Mouse (Mus musculus) intestine, embryonic 15.5 days (tissue): Measurements from ENCODE around the gene Trim60. TPM values are rescaled to one million over a fixed set of nuclear protein-coding genes. Genes with fewer than 3 reads are reported as not detected.

ENCODE experiments used
- ATAC-seq: fragments of 200-750 bp; cut with Nextera tagmentation; 2 replicates; pipeline ENCODE4 v1.8.0; 2017; ENCODE audit warnings: moderate TSS enrichment, moderate library complexity
- H3K27ac ChIP-seq: fragments of 300-500 bp; sonication (generic); 2 replicates; pipeline ENCODE4 v1.5.1; 2015; ENCODE audit warnings: mild to moderate bottlenecking, inconsistent platforms
- H3K27me3 ChIP-seq: fragments of 300-500 bp; sonication (generic); replicated peaks from 2 replicates; pipeline ENCODE4 v1.6.1; 2015; ENCODE audit warnings: inconsistent platforms
- H3K36me3 ChIP-seq: fragments of 300-500 bp; sonication (generic); 2 replicates; pipeline ENCODE4 v1.6.1; 2015; ENCODE audit warnings: inconsistent platforms
- H3K4me1 ChIP-seq: fragments of 300-500 bp; sonication (generic); replicated peaks from 2 replicates; pipeline ENCODE4 v1.6.1; 2015; ENCODE audit warnings: inconsistent platforms
- H3K4me2 ChIP-seq: fragments of 300-500 bp; sonication (generic); replicated peaks from 2 replicates; pipeline ENCODE4 v1.6.1; 2015; ENCODE audit warnings: mild to moderate bottlenecking, inconsistent platforms
- H3K4me3 ChIP-seq: fragments of 300-500 bp; sonication (generic); replicated peaks from 2 replicates; pipeline ENCODE4 v1.5.1; 2015; ENCODE audit warnings: inconsistent platforms
- H3K9ac ChIP-seq: fragments of 300-500 bp; sonication (generic); 2 replicates; pipeline ENCODE4 v1.6.1; 2015; ENCODE audit warnings: inconsistent platforms
- H3K9me3 ChIP-seq: fragments of 300-500 bp; sonication (generic); 2 replicates; pipeline ENCODE4 v1.6.1; 2016; ENCODE audit warnings: inconsistent platforms
- WGBS: fragments of 180-500 bp; shearing (Covaris S2); methylation state at CpG from one replicate; pipeline ENCODE4 v1.1.7; 2015; 5-methylcytosine and 5-hydroxymethylcytosine counted together
- polyA plus RNA-seq: library from polyadenylated mRNA; unstranded; fragments of >200 nt; fragmentation: Nextera tagmentation; extraction: Ambion mirVana; gene quantifications from 2 replicates; pipeline ENCODE4 v1.2.1, GENCODE M21; 2015

The Trim60 gene
- polyA plus RNA-seq, result not detected in 2 replicates

DNA sequence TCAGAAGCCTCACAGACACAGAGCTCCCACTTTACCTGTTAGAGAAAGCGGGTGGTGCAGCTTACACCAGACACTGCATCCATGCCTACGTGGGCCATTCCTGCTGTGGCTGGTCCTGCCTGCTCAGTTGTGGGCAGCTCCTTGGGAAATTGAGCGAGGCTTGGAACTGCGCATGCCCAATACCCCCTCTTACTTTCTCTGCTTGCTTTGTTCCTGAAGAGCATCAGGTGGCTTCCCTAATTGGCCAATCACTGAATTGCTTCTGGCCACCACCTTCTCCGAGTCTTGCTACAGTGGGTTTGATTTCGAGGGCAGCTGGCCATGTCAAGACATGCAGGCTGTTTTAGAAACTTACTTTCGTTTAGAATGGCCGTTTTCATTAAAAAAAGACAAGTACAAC is at the start of gene Trim60, which contains the start of gene Trim61:
Gene Trim60 (minus strand): TSS at position 162 of the 400 bp plus-strand sequence.
Gene Trim61 (minus strand): TSS at position 101 of the 400 bp plus-strand sequence.
- Histone ChIP-seq H3K4me1 (no peaks in the 10 kb centered on the region), H3K9ac (no peak within 1 kb of the TSS), H3K4me3 (no peak within 1 kb of the TSS), H3K9me3 (no peaks in the 10 kb centered on the region), H3K4me2 (no peak within 1 kb of the TSS), H3K27ac (no peak within 1 kb of the TSS), H3K36me3 (no peaks in the 10 kb centered on the region), H3K27me3 (no peaks in the 10 kb centered on the region)
- WGBS, result 89% methylated on average over 8 of the region's 8 CpGs
- no peak for ATAC-seq

DNA sequence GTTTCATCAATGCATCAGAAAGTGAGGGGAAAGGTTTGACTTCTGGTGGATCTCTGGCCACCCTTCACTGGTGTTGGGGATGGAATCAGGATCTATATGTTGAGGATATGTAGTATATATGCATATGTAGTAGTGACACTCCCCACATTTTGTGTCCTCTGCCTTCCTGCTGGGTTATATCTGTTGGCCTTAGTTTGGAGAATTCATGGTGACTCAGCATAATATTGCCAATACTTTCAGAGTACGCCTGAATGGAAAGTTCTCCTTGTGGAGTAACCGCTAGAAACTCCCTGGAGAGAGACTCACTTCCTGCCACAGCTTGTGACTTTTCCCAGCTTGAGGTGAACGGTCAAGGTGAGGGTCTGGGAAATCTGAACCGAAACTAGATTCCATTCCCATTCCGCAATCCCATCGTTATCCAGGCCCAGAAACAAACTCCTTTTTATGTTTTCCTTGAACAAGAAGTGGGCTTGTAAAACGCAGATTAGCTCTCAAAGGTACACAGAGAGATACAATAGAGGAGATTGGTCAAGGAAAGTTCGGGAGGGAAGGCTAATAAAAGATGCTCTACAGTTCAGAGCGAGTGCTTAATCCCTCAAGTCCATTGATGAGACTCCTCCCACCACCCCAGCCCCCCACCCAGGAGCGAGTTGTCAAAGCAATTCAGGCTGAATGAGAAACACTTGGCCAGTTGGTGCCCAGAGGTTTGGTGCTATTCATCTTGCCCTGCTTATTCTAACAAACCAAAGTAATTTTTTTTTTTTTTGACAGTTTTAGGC is 49.5 kb upstream of the Trim60 start:
- ATAC-seq, result no peak
- Histone ChIP-seq H3K36me3 (no peaks in the 10 kb centered on the region), H3K4me1 (no peaks in the 10 kb centered on the region), H3K9me3 (no peaks in the 10 kb centered on the region), H3K27me3 (no peaks in the 10 kb centered on the region), H3K4me2 (no peak overlapping the region), H3K9ac (no peak overlapping the region), H3K27ac (no peak overlapping the region), H3K4me3 (no peak overlapping the region)
- 46% methylated on average over 10 of the region's 10 CpGs for WGBS

DNA sequence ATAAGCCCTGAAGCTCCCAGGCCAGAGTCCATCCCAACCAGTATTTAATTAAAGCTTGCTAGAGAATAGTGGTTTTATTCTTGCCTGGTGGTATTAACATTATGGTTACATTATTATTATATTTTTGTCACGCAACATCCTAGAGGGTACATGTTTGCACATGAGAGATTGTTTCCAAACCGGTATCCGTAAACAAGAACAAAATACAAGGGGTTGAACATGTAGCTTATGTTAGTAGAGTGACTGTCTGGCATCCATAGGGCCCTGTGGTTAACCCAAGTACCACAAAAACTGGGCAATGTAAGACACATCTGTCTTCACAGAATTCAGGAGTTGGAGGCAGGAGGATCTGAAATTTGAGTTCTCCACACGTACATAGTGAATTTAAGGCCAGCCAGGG is 48.6 kb upstream of the Trim60 start:
- WGBS, result 90% methylated on average over 4 of the region's 4 CpGs

DNA sequence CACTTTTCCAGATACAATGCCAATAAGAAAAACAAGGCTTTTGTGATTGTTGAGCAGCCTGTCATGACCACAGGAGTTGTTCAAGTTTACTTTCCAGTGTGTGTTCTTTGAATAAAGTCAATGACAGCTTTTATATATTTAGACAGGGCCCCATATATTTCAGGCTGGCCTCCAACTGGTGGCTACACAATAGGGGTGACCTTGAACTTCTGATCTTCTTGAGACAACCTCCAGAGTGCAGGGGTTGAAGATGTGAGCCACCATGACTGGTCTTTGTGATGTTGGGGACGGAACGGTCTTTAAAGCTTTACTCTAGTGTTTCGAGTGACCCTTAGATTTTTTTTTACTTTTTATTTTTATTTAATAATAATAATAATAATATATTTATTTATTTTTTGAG is 47.2 kb upstream of the Trim60 start:
- Histone ChIP-seq H3K4me1 (no peaks in the 10 kb centered on the region), H3K9me3 (no peaks in the 10 kb centered on the region), H3K4me3 (no peak overlapping the region), H3K9ac (no peak overlapping the region), H3K27me3 (no peaks in the 10 kb centered on the region), H3K36me3 (no peaks in the 10 kb centered on the region), H3K27ac (no peak overlapping the region), H3K4me2 (no peak overlapping the region)
- ATAC-seq, result no peak
- WGBS, result 98% methylated on average over 3 of the region's 3 CpGs

More for the DNA sequence above, 48.6 kb upstream of the Trim60 start:
- Histone ChIP-seq H3K9me3 (no peaks in the 10 kb centered on the region), H3K9ac (no peak overlapping the region), H3K36me3 (no peaks in the 10 kb centered on the region), H3K4me3 (no peak overlapping the region), H3K4me2 (no peak overlapping the region), H3K27me3 (no peaks in the 10 kb centered on the region), H3K4me1 (no peaks in the 10 kb centered on the region), H3K27ac (no peak overlapping the region)
- no peak for ATAC-seq

DNA sequence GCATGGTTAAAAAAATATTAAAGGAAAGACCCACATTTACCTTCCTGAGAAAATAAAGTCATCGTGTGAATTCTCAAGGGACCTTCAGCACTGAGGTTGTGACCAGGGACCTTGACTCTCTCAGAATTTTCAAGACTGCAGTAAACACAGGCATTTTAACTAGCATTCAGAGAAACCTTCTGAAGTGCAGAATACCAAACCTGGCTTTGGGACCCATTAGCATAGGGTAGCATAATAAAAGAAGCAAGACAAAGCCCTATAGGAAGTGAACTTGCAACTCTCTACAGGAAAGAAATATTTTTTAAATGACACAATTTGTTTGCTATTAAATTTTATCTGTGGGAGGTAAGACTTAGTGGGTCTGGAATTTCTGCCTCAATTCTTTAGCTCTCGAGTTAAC is 45.7 kb upstream of the Trim60 start:
- Histone ChIP-seq H3K9me3 (no peaks in the 10 kb centered on the region), H3K4me2 (no peak overlapping the region), H3K4me3 (no peak overlapping the region), H3K4me1 (no peaks in the 10 kb centered on the region), H3K27me3 (no peaks in the 10 kb centered on the region), H3K27ac (no peak overlapping the region), H3K9ac (no peak overlapping the region), H3K36me3 (no peaks in the 10 kb centered on the region)
- 54% methylated on average over 2 of the region's 2 CpGs for WGBS
- no peak for ATAC-seq

DNA sequence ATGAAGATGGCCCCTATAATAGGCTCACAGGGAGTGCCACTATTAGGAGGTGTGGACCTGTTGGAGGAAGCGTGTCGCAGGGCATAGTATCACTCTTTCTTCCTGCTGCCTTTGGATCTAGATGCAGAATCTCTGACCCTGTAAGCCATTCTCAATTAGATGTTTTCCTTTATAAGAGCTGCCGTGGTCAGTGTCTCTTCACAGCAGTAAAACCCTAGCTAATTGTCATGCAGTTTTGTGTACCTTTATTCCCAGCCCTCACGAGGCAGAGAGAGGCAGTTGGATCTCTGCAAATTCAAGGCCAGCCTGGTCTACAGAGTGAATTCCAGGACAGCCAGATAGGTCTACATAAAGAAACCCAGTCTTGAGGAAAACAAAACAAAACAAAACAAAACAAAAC is 43.8 kb upstream of the Trim60 start:
- H3K9me3 ChIP-seq, result no peaks in the 10 kb centered on the region
- H3K4me3 ChIP-seq, result no peak overlapping the region
- WGBS, result 79% methylated on average over 4 of the region's 4 CpGs
- H3K27me3 ChIP-seq, result no peaks in the 10 kb centered on the region
- no peak overlapping the region for H3K27ac ChIP-seq
- H3K36me3 ChIP-seq, result no peaks in the 10 kb centered on the region
- no peaks in the 10 kb centered on the region for H3K4me1 ChIP-seq
- ATAC-seq, result no peak
- H3K9ac ChIP-seq, result no peak overlapping the region
- no peak overlapping the region for H3K4me2 ChIP-seq

DNA sequence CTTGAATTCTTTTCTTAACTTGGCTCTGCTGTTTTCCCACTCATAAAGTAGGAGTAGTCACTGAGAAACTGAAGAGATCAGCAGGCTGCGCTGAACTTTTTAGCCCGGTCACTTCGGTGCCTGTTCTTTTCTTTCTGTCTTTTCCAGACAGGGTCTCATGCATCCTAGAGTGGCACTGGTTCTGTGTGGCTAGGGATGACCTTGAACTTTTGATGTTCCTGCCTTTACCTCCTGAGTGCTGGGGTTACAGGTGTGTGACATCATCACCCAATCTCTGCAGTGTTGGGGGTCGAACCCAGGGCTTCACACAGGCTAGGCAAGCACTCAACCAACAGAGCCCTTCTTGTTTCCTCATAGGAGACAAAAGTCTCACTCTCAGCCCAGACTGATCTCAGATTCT is 38.3 kb upstream of the Trim60 start:
- Histone ChIP-seq H3K36me3 (no peaks in the 10 kb centered on the region), H3K9me3 (no peaks in the 10 kb centered on the region), H3K4me3 (no peak overlapping the region), H3K27me3 (no peaks in the 10 kb centered on the region), H3K4me2 (no peak overlapping the region), H3K9ac (no peak overlapping the region), H3K4me1 (peaks cover 3% of the 10 kb centered on the region; the same call in 1 of the 2 replicates), H3K27ac (no peak overlapping the region)
- 97% methylated on average over 4 of the region's 4 CpGs for WGBS
- ATAC-seq, result no peak

DNA sequence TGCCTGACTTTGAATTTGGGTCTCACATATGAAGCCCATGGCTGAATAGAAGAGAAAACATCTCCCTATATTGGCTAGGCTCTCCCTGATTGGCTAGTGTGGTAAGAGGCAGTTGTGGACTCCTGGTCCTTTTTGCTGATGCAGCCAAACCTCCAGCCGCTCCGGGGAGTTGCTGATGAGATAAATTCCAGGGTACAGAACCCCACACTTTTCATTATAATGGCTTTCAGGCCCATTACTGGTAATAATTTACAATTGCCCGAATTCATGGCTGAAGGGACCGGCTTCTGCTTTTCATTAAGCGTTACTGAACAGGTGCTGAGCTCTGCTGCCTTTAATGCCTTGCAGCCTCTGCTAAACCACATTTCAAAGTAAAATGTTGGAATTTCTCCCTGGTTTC is 35.6 kb upstream of the Trim60 start:
- H3K9ac ChIP-seq, result no peak overlapping the region
- H3K4me3 ChIP-seq, result no peak overlapping the region
- no peaks in the 10 kb centered on the region for H3K27me3 ChIP-seq
- H3K27ac ChIP-seq, result no peak overlapping the region
- H3K4me2 ChIP-seq, result no peak overlapping the region
- no peak for ATAC-seq
- peaks cover 3% of the 10 kb centered on the region; the same call in 1 of the 2 replicates for H3K4me1 ChIP-seq
- no peaks in the 10 kb centered on the region for H3K36me3 ChIP-seq
- H3K9me3 ChIP-seq, result no peaks in the 10 kb centered on the region
- 40% methylated on average over 5 of the region's 5 CpGs for WGBS

DNA sequence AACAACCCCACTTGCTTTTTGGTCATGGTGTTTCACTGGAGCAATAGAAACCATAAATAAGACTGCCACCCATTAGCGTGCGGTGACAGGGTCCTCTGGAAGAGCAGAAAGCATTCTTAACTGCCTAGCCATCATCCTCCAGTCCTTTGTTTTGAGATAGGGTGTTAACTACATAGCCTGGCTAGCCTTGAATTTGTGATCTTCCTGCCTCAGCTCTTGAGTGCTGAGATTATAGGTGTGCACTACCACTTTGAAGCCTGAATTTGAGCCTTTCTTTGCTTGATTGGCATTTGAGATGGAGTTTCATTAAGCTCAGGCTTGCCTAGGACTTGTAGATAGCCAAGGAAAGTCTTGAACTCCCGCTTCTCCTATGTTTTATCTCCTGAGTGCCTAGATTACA is 35.2 kb upstream of the Trim60 start:
- Histone ChIP-seq H3K4me3 (no peak overlapping the region), H3K27me3 (no peaks in the 10 kb centered on the region), H3K4me2 (no peak overlapping the region), H3K9ac (no peak overlapping the region), H3K27ac (no peak overlapping the region), H3K9me3 (no peaks in the 10 kb centered on the region), H3K4me1 (peaks cover 3% of the 10 kb centered on the region; the same call in 1 of the 2 replicates), H3K36me3 (no peaks in the 10 kb centered on the region)
- ATAC-seq, result no peak
- WGBS, result 85% methylated on average over 3 of the region's 3 CpGs

DNA sequence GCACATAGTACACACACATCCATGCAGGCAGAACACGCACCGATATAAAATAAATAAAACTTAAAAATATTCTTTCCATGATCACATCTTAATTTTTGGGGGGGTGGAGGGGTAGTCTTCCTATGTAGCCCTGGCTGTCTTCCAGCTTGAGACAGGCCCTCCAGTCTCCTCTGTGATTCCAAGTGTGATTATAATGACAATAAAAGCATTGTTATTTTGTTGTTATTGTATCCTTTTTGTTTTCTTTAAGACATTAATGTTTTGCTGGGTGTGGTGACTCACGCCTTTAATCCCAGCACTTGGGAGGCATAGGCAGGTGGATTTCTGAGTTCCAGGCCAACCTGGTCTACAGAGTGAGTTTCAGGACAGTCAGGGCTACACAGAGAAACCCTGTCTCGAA is 29.4 kb upstream of the Trim60 start:
- no peak for ATAC-seq
- no peak overlapping the region for H3K4me3 ChIP-seq
- WGBS, result 79% methylated on average over 4 of the region's 4 CpGs
- no peak overlapping the region for H3K27ac ChIP-seq
- H3K4me2 ChIP-seq, result no peak overlapping the region
- 0 out of 2 replicates have a peak, but pooled peaks cover 3% of the 10 kb centered on the region for H3K4me1 ChIP-seq
- no peaks in the 10 kb centered on the region for H3K27me3 ChIP-seq
- H3K9ac ChIP-seq, result no peak overlapping the region
- no peaks in the 10 kb centered on the region for H3K36me3 ChIP-seq
- no peaks in the 10 kb centered on the region for H3K9me3 ChIP-seq

DNA sequence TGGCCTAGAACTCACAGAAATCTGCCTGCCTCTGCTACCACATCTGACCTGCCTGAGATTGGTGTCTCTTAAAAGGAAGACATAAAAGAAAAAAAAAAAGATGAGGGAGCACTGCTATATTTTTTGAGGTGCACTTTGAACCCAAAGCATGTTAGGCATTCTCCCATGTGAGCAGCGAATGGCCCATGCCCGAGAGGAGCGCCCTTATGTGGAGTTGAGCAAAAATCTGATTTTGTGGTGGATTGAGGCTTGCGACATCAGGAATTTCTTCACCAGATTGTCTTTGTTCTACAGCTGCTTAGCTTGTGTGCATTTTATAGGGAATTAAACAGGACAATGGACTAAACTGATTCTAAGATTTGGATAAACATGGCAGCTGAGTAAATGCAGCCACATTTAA is 28.8 kb upstream of the Trim60 start:
- ATAC-seq, result no peak
- WGBS, result 91% methylated on average over 4 of the region's 4 CpGs
- H3K4me3 ChIP-seq, result no peak overlapping the region

DNA sequence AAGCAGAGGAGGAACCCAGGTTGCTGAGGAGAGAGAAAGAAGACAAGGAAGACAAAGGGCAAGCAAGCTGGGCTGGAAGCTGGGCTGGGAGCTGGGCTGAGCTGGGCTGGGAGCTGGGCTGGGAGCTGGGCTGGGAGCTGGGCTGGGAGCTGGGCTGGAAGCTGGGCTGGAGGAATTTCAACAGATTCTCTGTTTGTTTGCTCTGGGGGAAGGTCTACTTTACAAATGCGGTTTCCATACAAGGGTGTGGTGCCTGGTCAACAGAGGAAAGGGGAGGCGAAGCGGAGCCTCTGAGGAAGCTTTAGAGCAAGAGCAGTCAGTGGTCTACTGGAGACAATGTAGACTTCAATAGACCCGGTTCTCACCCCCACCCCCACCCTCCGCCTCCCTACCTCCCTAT is 28.2 kb upstream of the Trim60 start:
- peak; percentile 65 for ATAC-seq

More for the DNA sequence above, 28.8 kb upstream of the Trim60 start:
- no peak overlapping the region for H3K27ac ChIP-seq
- 0 out of 2 replicates have a peak, but pooled peaks cover 3% of the 10 kb centered on the region for H3K4me1 ChIP-seq
- no peak overlapping the region for H3K4me2 ChIP-seq
- H3K9me3 ChIP-seq, result no peaks in the 10 kb centered on the region
- no peak overlapping the region for H3K9ac ChIP-seq
- no peaks in the 10 kb centered on the region for H3K36me3 ChIP-seq
- H3K27me3 ChIP-seq, result no peaks in the 10 kb centered on the region

DNA sequence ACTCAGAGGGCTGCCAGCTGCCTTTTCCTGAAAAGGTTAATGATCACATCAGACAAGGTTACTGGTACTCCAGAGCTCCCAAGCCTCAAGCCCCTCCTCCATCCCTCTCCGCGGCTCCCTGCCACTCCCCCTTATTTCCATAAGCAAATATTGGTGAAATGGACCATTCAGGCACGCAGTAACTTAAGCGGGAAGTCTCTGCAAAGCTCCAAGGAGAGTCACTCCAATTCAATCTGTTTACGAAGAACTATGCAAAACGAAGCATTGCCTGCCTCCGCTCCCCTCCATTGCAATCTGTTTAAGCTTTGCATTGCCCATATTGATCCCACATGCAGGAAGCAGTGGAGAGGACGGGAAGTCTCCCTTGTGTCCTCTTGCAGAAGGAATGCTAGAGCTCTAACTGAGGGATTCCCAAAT is 18.7 kb upstream of the Trim60 start, which contains the start of gene Apela:
Gene Apela (minus strand): TSS at position 220 of the 417 bp plus-strand sequence.
- H3K9ac ChIP-seq, result peak within 1 kb of the TSS; percentile 20; the same call in 1 of the 2 replicates

More for the DNA sequence above, 28.2 kb upstream of the Trim60 start:
- Histone ChIP-seq H3K27ac (no peak overlapping the region), H3K4me2 (peak overlapping the region; percentile 34), H3K4me1 (0 out of 2 replicates have a peak, but pooled peaks cover 3% of the 10 kb centered on the region), H3K9me3 (no peaks in the 10 kb centered on the region), H3K4me3 (no peak overlapping the region), H3K9ac (no peak overlapping the region), H3K27me3 (no peaks in the 10 kb centered on the region), H3K36me3 (no peaks in the 10 kb centered on the region)
- 47% methylated on average over 5 of the region's 5 CpGs for WGBS

More for the DNA sequence above, 18.7 kb upstream of the Trim60 start, which contains the start of gene Apela:
- H3K27me3 ChIP-seq, result no peaks in the 10 kb centered on the region
- 0 out of 2 replicates have a peak, but pooled peaks cover 5% of the 10 kb centered on the region for H3K4me1 ChIP-seq
- H3K9me3 ChIP-seq, result no peaks in the 10 kb centered on the region
- peak; percentile 93 for ATAC-seq
- H3K27ac ChIP-seq, result peak within 1 kb of the TSS; percentile 58; the same call in 1 of the 2 replicates
- peak within 1 kb of the TSS; percentile 74 for H3K4me2 ChIP-seq
- no peaks in the 10 kb centered on the region for H3K36me3 ChIP-seq
- H3K4me3 ChIP-seq, result peak within 1 kb of the TSS; percentile 30
- under 1% methylated on average over 8 of the region's 8 CpGs for WGBS
